Mouse (Mus musculus) spleen, postnatal 36 days (tissue): ENCODE data around the gene Cdk17.
A peak's percentile ranks its signal among the peaks of the same experiment; 100 is the strongest.

Experiments
- DNase-seq, 2 experiments: peaks; one replicate each; pipeline ENCODE4 v3.0.0; 2022; ENCODE audit warnings: low spot score in 2 of 2, mixed read lengths in 1 of 2

The Cdk17 gene

GRCm38 (mm10) chr10:93287551-93288145 is 127.0 kb downstream of the Cdk17 start:
- DNase-seq, result no peak

GRCm38 (mm10) chr10:93288336-93288735 is 127.7 kb downstream of the Cdk17 start:
- DNase-seq, result no peak

GRCm38 (mm10) chr10:93289404-93289803 is 128.7 kb downstream of the Cdk17 start:
- no peak for DNase-seq

- no peak for DNase-seq
Measured at GRCm38 (mm10) chr10:93291352-93291751, 130.7 kb downstream of the Cdk17 start.

GRCm38 (mm10) chr10:93291843-93292242 is 131.2 kb downstream of the Cdk17 start:
- DNase-seq, result peak; percentile 56 to 69

- no peak for DNase-seq
Measured at GRCm38 (mm10) chr10:93293621-93294020, 132.9 kb downstream of the Cdk17 start.

- DNase-seq, result no peak
Measured at GRCm38 (mm10) chr10:93294547-93295219, 134.0 kb downstream of the Cdk17 start.

GRCm38 (mm10) chr10:93297774-93298173 is 137.1 kb downstream of the Cdk17 start:
- no peak for DNase-seq

GRCm38 (mm10) chr10:93298208-93298607 is 137.5 kb downstream of the Cdk17 start:
- DNase-seq, result no peak

- no peak for DNase-seq
Measured at GRCm38 (mm10) chr10:93301831-93302230, 141.2 kb downstream of the Cdk17 start.

GRCm38 (mm10) chr10:93303231-93303630 is 142.6 kb downstream of the Cdk17 start:
- no peak for DNase-seq

GRCm38 (mm10) chr10:93305946-93306345 is 145.3 kb downstream of the Cdk17 start:
- no peak for DNase-seq

- DNase-seq, result no peak
Measured at GRCm38 (mm10) chr10:93306367-93306766, 145.7 kb downstream of the Cdk17 start.

- peak; percentile 63 to 69 for DNase-seq
Measured at GRCm38 (mm10) chr10:93309131-93309933, 148.7 kb downstream of the Cdk17 start.

GRCm38 (mm10) chr10:93309934-93310621 is 149.4 kb downstream of the Cdk17 start:
- peak; percentile 60 to 68 for DNase-seq

GRCm38 (mm10) chr10:93310721-93311411 is 150.2 kb downstream of the Cdk17 start, which contains the start of gene Elk3:
Elk3 (minus strand) TSS chr10:93311135.
- peak; percentile 80 for DNase-seq

GRCm38 (mm10) chr10:93311576-93311975 is 150.9 kb downstream of the Cdk17 start:
- DNase-seq, result no peak
